Mouse (Mus musculus): ENCODE measurements around the gene Bnc1. TPM values are rescaled to one million over a fixed set of nuclear protein-coding genes. Genes with fewer than 3 reads are reported as not detected.

The Bnc1 gene
- total and polyA plus RNA-seq, 3 experiments: not detected

DNA sequence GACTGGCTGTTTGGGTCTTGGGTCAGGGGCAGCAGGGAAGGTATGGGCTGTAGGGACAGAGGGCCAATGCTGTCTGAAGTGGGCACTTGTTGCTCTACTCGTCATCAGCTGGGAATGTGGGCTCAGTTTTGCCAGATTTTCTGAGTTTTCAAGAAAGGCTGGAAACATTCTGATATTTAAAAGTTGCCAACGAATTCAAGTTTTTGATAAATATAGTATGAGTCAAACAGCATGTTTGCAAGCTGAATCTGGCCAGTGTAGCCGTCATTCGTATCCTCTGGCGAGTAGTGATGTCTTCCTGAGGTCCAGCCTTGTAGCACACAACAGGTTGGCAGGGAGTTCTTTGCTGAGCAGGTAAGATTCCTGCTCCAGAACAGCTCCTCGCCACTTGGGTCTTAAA lies 3.0 kb upstream of the Bnc1 start:
- dilution Hi-C loops (cut with MboI; ENCODE audit: extremely low pct_ligation_motif_present, extremely low pct_unique_long_range_greater_than_20kb, low sequenced_read_pairs) (no loop called here), in situ Hi-C loops (cut with MboI; ENCODE audit: low pct_ligation_motif_present, low pct_unique_long_range_greater_than_20kb, low sequenced_read_pairs) (no loop called here)
- Histone ChIP-seq H3K9ac (ENCODE audit: insufficient read depth, low read depth) (no peak overlapping the region), H3K36me3 (replicated peaks in 1 of 2; ENCODE audit: control insufficient read depth in 1 of 2, insufficient read depth in 1 of 2, low read length in 1 of 2) (no peaks in the 10 kb centered on the region), H3K4me2 (ENCODE audit: insufficient read depth, low read depth, poor library complexity, severe bottlenecking) (no peak overlapping the region), H3K27ac (ENCODE audit: insufficient read depth, low read depth) (no peak overlapping the region), H3K79me2 (replicated peaks; ENCODE audit: control insufficient read depth, extremely low read depth, insufficient read depth, poor library complexity, severe bottlenecking) (no peaks in the 10 kb centered on the region), H3K4me1 (ENCODE audit: control insufficient read depth in 1 of 2, insufficient read depth in 2 of 2) (no peaks in the 10 kb centered on the region), H3K4me3 (replicated peaks in 1 of 3; ENCODE audit: low read depth in 2 of 3, low read length in 2 of 3, poor library complexity in 1 of 3) (no peak overlapping the region), H3K9me3 (replicated peaks; ENCODE audit: low read length) (peaks cover 10% of the 10 kb centered on the region), H3K27me3 (replicated peaks) (peaks cover 4% of the 10 kb centered on the region)
- DNase-seq (ENCODE audit: extremely low read depth): no peak
- TF ChIP-seq SMC3 (IDR thresholded peaks at IDR 0.05; ENCODE audit: low read depth, low read length): no peak
- TF ChIP-seq NELFE (IDR thresholded peaks at IDR 0.05; ENCODE audit: low read depth, low read length): no peak
- TF ChIP-seq JUND (conservative IDR thresholded peaks at IDR 0.05; ENCODE audit: low read depth, low read length): no peak
- no peak for TF ChIP-seq RAD21 (IDR thresholded peaks at IDR 0.05; ENCODE audit: low read depth, low read length)
- TF ChIP-seq MAFK (IDR thresholded peaks at IDR 0.05; ENCODE audit: insufficient replicate concordance, low read length): no peak
- no peak for TF ChIP-seq TBP (conservative IDR thresholded peaks at IDR 0.05; ENCODE audit: low read depth, low read length)
- TF ChIP-seq JUN (IDR thresholded peaks at IDR 0.05; ENCODE audit: insufficient read depth, low read depth, low read length): no peak
- no peak for TF ChIP-seq UBTF (IDR thresholded peaks at IDR 0.05; ENCODE audit: low read depth, low read length)
- TF ChIP-seq ZKSCAN1 (IDR thresholded peaks at IDR 0.05; ENCODE audit: borderline replicate concordance, low read depth, low read length): no peak
- TF ChIP-seq IRF4 (IDR thresholded peaks at IDR 0.05; ENCODE audit: low read depth, low read length): no peak
- TF ChIP-seq EP300 (IDR thresholded peaks at IDR 0.05; ENCODE audit: low read length): no peak
- no peak for TF ChIP-seq MAX (IDR thresholded peaks at IDR 0.05; ENCODE audit: low read length)
- no peak for TF ChIP-seq KAT2A (IDR thresholded peaks at IDR 0.05; ENCODE audit: insufficient replicate concordance, low read length)

GRCm38 (mm10) chr7:81993140-81993539 lies 1.0 kb upstream of the Bnc1 start:
- no peaks in the 10 kb centered on the region for H3K4me1 ChIP-seq (ENCODE audit: control insufficient read depth in 1 of 2, insufficient read depth in 2 of 2)
- H3K9me3 ChIP-seq (replicated peaks; ENCODE audit: low read length): peaks cover 10% of the 10 kb centered on the region
- H3K4me3 ChIP-seq (replicated peaks in 1 of 3; ENCODE audit: low read depth in 2 of 3, low read length in 2 of 3, poor library complexity in 1 of 3): no peak overlapping the region
- no peak overlapping the region for H3K9ac ChIP-seq (ENCODE audit: insufficient read depth, low read depth)
- dilution Hi-C loops (cut with MboI; ENCODE audit: extremely low pct_ligation_motif_present, extremely low pct_unique_long_range_greater_than_20kb, low sequenced_read_pairs): no loop called here
- no peaks in the 10 kb centered on the region for H3K27me3 ChIP-seq (replicated peaks)
- H3K36me3 ChIP-seq (replicated peaks in 1 of 2; ENCODE audit: control insufficient read depth in 1 of 2, insufficient read depth in 1 of 2, low read length in 1 of 2): no peaks in the 10 kb centered on the region
- in situ Hi-C loops (cut with MboI; ENCODE audit: low pct_ligation_motif_present, low pct_unique_long_range_greater_than_20kb, low sequenced_read_pairs): no loop called here
- H3K79me2 ChIP-seq (replicated peaks; ENCODE audit: control insufficient read depth, extremely low read depth, insufficient read depth, poor library complexity, severe bottlenecking): no peaks in the 10 kb centered on the region
- H3K4me2 ChIP-seq (ENCODE audit: insufficient read depth, low read depth, poor library complexity, severe bottlenecking): no peak overlapping the region
- DNase-seq (ENCODE audit: extremely low read depth): no peak
- H3K27ac ChIP-seq (ENCODE audit: insufficient read depth, low read depth): no peak overlapping the region
- no peak for TF ChIP-seq UBTF (IDR thresholded peaks at IDR 0.05; ENCODE audit: low read depth, low read length)
- no peak for TF ChIP-seq ZKSCAN1 (IDR thresholded peaks at IDR 0.05; ENCODE audit: borderline replicate concordance, low read depth, low read length)

GRCm38 (mm10) chr7:81991611-81992061 lies 456 bp downstream of the Bnc1 start:
- Histone ChIP-seq H3K27me3 (replicated peaks) (no peaks in the 10 kb centered on the region), H3K9ac (ENCODE audit: insufficient read depth, low read depth) (no peak overlapping the region), H3K4me1 (ENCODE audit: control insufficient read depth in 1 of 2, insufficient read depth in 2 of 2) (no peaks in the 10 kb centered on the region), H3K4me3 (replicated peaks in 1 of 3; ENCODE audit: low read depth in 2 of 3, low read length in 2 of 3, poor library complexity in 1 of 3) (no peak overlapping the region), H3K9me3 (replicated peaks; ENCODE audit: low read length) (peaks cover 10% of the 10 kb centered on the region), H3K79me2 (replicated peaks; ENCODE audit: control insufficient read depth, extremely low read depth, insufficient read depth, poor library complexity, severe bottlenecking) (no peaks in the 10 kb centered on the region), H3K27ac (ENCODE audit: insufficient read depth, low read depth) (no peak overlapping the region), H3K4me2 (ENCODE audit: insufficient read depth, low read depth, poor library complexity, severe bottlenecking) (no peak overlapping the region), H3K36me3 (replicated peaks in 1 of 2; ENCODE audit: control insufficient read depth in 1 of 2, insufficient read depth in 1 of 2, low read length in 1 of 2) (no peaks in the 10 kb centered on the region)
- dilution Hi-C loops (cut with MboI; ENCODE audit: extremely low pct_ligation_motif_present, extremely low pct_unique_long_range_greater_than_20kb, low sequenced_read_pairs) (no loop called here), in situ Hi-C loops (cut with MboI; ENCODE audit: low pct_ligation_motif_present, low pct_unique_long_range_greater_than_20kb, low sequenced_read_pairs) (no loop called here)
- no peak for DNase-seq (ENCODE audit: extremely low read depth)
- TF ChIP-seq GABPA (IDR thresholded peaks at IDR 0.05; ENCODE audit: insufficient replicate concordance, low read depth, low read length): no peak
- TF ChIP-seq HCFC1 (IDR thresholded peaks at IDR 0.05; ENCODE audit: low read depth, low read length): no peak
- TF ChIP-seq JUN (IDR thresholded peaks at IDR 0.05; ENCODE audit: insufficient read depth, low read depth, low read length): no peak
- no peak for TF ChIP-seq ZKSCAN1 (IDR thresholded peaks at IDR 0.05; ENCODE audit: borderline replicate concordance, low read depth, low read length)
